Mouse (Mus musculus) kidney, postnatal 0 days (tissue): ENCODE results near the gene Fosb. TPM values are rescaled to one million over a fixed set of nuclear protein-coding genes. Genes with fewer than 3 reads are reported as not detected.

Experiments used
- ATAC-seq: fragments of 200-750 bp; cut with Nextera tagmentation; replicated peaks from 2 replicates; pipeline ENCODE4 v1.8.0; 2017; ENCODE audit warnings: low read depth, moderate number of reproducible peaks, moderate TSS enrichment, moderate library complexity; ENCODE audit not compliant: low FRiP score
- DNase-seq: peaks from one replicate; pipeline ENCODE4 v3.0.0-alpha.2; 2016; ENCODE audit warnings: low spot score
- H3K27ac ChIP-seq: fragments of 300-500 bp; sonication (generic); 2 replicates; pipeline ENCODE4 v1.5.1; 2014; ENCODE audit warnings: mild to moderate bottlenecking
- H3K27me3 ChIP-seq: fragments of 300-500 bp; sonication (generic); 2 replicates; pipeline ENCODE4 v1.6.1; 2014; ENCODE audit warnings: low read length, mixed read lengths; ENCODE audit not compliant: insufficient read depth
- H3K36me3 ChIP-seq: fragments of 300-500 bp; sonication (generic); 2 replicates; pipeline ENCODE4 v1.6.1; 2014; ENCODE audit warnings: low read length, mixed read lengths; ENCODE audit not compliant: insufficient read depth
- H3K4me1 ChIP-seq: fragments of 300-500 bp; sonication (generic); replicated peaks from 2 replicates; pipeline ENCODE4 v1.6.1; 2014; ENCODE audit warnings: antibody characterized with exemption, low read length, mixed read lengths; ENCODE audit not compliant: insufficient read depth
- H3K4me2 ChIP-seq: fragments of 300-500 bp; sonication (generic); 2 replicates; pipeline ENCODE4 v1.6.1; 2014; ENCODE audit warnings: mild to moderate bottlenecking, low read length, moderate library complexity, mixed read lengths
- H3K4me3 ChIP-seq: fragments of 300-500 bp; sonication (generic); replicated peaks from 2 replicates; pipeline ENCODE4 v1.5.1; 2014; ENCODE audit warnings: low read depth, low read length
- H3K9ac ChIP-seq: fragments of 300-500 bp; sonication (generic); 2 replicates; pipeline ENCODE4 v1.6.1; 2014; ENCODE audit warnings: low read depth, low read length
- H3K9me3 ChIP-seq: fragments of 300-500 bp; sonication (generic); replicated peaks from 2 replicates; pipeline ENCODE4 v1.6.1; 2016; ENCODE audit warnings: low read length, inconsistent platforms, mixed read lengths
- CTCF ChIP-seq: IDR thresholded peaks from 2 replicates; pipeline ENCODE4 v1.5.1; 2016; ENCODE audit warnings: antibody characterized with exemption, low read depth, mild to moderate bottlenecking, moderate library complexity
- WGBS: fragments of 180-500 bp; shearing (Covaris S2); extraction: QIAGEN DNeasy Blood & Tissue Kit; methylation state at CpG from one replicate; pipeline ENCODE4 v1.1.7; 2014; 5-methylcytosine and 5-hydroxymethylcytosine counted together
- polyA plus RNA-seq: library from polyadenylated mRNA; unstranded; fragments of >200 nt; fragmentation: Nextera tagmentation; extraction: Ambion mirVana; gene quantifications from 2 replicates; pipeline ENCODE4 v1.2.1, GENCODE M21; 2015

Gene Fosb
- polyA plus RNA-seq, 1 experiment from 2014 or later = 0.11 TPM

DNA sequence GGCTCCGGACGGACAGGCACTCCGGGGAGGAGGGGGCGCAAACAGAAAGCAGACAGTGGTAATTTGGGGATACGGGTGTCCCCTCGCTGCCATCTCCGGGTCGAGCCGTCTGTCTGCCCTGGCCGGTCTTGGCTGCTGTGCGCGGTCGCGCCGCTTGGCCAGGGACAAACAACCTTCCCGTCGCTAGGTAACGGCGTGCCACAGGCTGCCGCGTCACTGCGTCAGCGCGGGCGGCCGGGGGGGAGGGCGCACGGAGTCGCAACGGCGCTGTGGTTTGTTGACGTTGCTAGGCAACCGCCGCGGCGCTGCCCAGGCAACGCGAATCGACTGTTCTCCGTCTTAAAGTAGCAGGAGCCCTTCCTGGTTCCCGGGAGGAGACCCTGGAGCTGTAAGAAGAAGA, 10.1 kb upstream of the Fosb start:
- H3K36me3 ChIP-seq = no peaks in the 10 kb centered on the region
- peaks cover 8% of the 10 kb centered on the region for H3K4me1 ChIP-seq
- 0 out of 2 replicates have a peak, but pooled peaks cover 4% of the 10 kb centered on the region for H3K27me3 ChIP-seq
- DNase-seq = peak; percentile 98
- peak; percentile 95 for ATAC-seq
- TF ChIP-seq CTCF = no peak
- H3K4me3 ChIP-seq = peak overlapping the region; percentile 36
- under 1% methylated on average over 41 of the region's 41 CpGs for WGBS
- H3K27ac ChIP-seq = no peak overlapping the region
- H3K4me2 ChIP-seq = peak overlapping the region; percentile 75
- H3K9ac ChIP-seq = peak overlapping the region; percentile 41; the same call in 1 of the 2 replicates
- no peaks in the 10 kb centered on the region for H3K9me3 ChIP-seq

DNA sequence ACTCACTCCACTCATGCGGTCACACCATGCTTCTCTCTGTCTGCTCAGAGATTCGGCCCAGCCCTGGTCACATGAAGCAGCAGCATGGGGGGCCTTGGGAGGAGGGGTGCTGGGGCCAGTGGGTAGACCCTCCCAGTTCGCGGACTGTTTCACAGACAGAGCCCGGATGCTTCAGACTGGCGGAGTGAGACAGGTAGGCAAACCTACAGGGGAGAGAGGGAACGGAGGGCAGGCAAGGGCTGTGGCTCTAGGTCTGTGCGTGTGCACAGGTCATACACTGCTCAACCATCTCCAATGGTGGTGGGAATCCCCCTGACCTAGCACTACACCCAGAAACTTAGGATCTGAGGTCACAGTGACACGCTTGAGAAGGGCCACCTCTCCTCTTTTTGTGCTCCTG, 9.6 kb upstream of the Fosb start:
- Histone ChIP-seq H3K4me1 (peaks cover 8% of the 10 kb centered on the region), H3K4me3 (peak overlapping the region; percentile 36), H3K36me3 (no peaks in the 10 kb centered on the region), H3K27ac (no peak overlapping the region), H3K27me3 (0 out of 2 replicates have a peak, but pooled peaks cover 4% of the 10 kb centered on the region), H3K9me3 (no peaks in the 10 kb centered on the region), H3K4me2 (peak overlapping the region; percentile 75), H3K9ac (peak overlapping the region; percentile 41; the same call in 1 of the 2 replicates)
- DNase-seq (no peak), ATAC-seq (peak; percentile 60)
- WGBS = 15% methylated on average over 9 of the region's 9 CpGs
- TF ChIP-seq CTCF = no peak

- H3K4me3 ChIP-seq = no peak overlapping the region
- DNase-seq (no peak), ATAC-seq (no peak)
- H3K9ac ChIP-seq = no peak overlapping the region
- TF ChIP-seq CTCF = no peak
- H3K9me3 ChIP-seq = no peaks in the 10 kb centered on the region
- no peak overlapping the region for H3K27ac ChIP-seq
- WGBS = 78% methylated on average over 7 of the region's 7 CpGs
- H3K27me3 ChIP-seq = 0 out of 2 replicates have a peak, but pooled peaks cover 4% of the 10 kb centered on the region
- no peak overlapping the region for H3K4me2 ChIP-seq
- peaks cover 8% of the 10 kb centered on the region for H3K4me1 ChIP-seq
- no peaks in the 10 kb centered on the region for H3K36me3 ChIP-seq
These were observed 8.8 kb upstream of the Fosb start for GRCm38 (mm10) chr7:19318676-19319075.

GRCm38 (mm10) chr7:19318201-19318600, 8.3 kb upstream of the Fosb start:
- H3K9me3 ChIP-seq = no peaks in the 10 kb centered on the region
- H3K27ac ChIP-seq = no peak overlapping the region
- no peak overlapping the region for H3K9ac ChIP-seq
- DNase-seq (no peak), ATAC-seq (no peak)
- 0 out of 2 replicates have a peak, but pooled peaks cover 4% of the 10 kb centered on the region for H3K27me3 ChIP-seq
- peaks cover 8% of the 10 kb centered on the region for H3K4me1 ChIP-seq
- no peak for TF ChIP-seq CTCF
- H3K4me3 ChIP-seq = no peak overlapping the region
- H3K36me3 ChIP-seq = no peaks in the 10 kb centered on the region
- no peak overlapping the region for H3K4me2 ChIP-seq
- WGBS = 63% methylated on average over 2 of the region's 2 CpGs

DNA sequence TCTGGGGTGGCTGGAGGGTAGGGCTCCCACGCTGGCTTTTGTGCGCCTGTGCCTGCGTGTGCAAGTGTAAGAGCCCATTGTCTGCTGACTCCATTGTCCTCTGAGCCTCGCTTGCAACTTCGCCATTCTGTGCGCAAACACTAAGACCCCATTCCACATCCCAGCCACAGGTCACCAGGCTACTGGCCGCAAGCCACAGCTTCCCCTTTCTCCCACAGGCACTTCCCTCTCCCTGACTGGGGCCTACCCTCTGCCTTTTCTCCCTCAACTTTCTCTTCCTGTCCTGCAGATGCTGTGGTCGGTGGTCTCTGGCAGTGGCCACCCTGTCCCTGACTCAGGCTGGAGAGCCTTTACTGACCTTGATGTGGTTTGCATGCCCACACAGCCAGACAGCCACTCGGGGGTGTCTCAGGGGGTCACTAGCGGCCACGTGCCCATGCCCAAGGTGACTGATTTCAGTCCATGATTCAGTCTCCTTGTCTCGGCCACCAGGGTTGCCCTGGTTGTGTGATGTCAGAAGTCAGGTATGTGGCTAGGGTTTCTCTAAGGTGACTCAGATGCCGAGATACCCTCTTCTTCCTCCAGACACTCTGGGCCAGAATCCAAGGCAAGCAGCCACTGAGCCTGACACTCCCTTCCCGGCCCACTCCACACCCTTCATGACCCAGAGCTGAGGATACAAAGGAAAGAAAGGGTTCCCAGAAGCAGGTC, 6.8 kb upstream of the Fosb start:
- H3K27me3 ChIP-seq = 0 out of 2 replicates have a peak, but pooled peaks cover 4% of the 10 kb centered on the region
- H3K4me2 ChIP-seq = no peak overlapping the region
- no peak for TF ChIP-seq CTCF
- DNase-seq (no peak), ATAC-seq (no peak)
- no peak overlapping the region for H3K27ac ChIP-seq
- no peaks in the 10 kb centered on the region for H3K9me3 ChIP-seq
- 55% methylated on average over 14 of the region's 14 CpGs for WGBS
- no peaks in the 10 kb centered on the region for H3K36me3 ChIP-seq
- no peak overlapping the region for H3K9ac ChIP-seq
- H3K4me3 ChIP-seq = no peak overlapping the region
- peaks cover 8% of the 10 kb centered on the region for H3K4me1 ChIP-seq

DNA sequence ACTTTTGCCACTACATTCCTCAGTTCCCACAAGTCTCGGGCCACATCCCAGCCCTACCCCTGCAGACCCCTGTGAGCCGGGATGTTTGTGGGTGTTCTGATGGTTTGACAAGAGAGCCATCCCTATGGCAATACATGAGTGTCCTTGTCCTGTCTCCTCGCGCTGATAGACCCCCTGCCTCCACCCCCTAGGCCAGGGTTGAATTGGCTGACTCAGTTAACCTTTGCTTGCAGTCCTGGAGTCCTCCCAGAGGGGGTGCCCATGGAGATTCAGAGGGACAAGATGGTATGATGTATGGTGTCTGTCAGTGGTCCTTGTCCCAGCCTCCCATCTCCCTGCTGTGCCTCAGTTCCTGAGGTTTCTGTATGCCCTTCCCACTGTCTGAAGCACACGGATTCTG, 4.2 kb upstream of the Fosb start:
- DNase-seq (no peak), ATAC-seq (no peak)
- Histone ChIP-seq H3K4me1 (peaks cover 9% of the 10 kb centered on the region; the same call in 1 of the 2 replicates), H3K4me2 (no peak overlapping the region), H3K9ac (no peak overlapping the region), H3K27me3 (0 out of 2 replicates have a peak, but pooled peaks cover 4% of the 10 kb centered on the region), H3K27ac (no peak overlapping the region), H3K9me3 (no peaks in the 10 kb centered on the region), H3K36me3 (no peaks in the 10 kb centered on the region), H3K4me3 (no peak overlapping the region)
- no peak for TF ChIP-seq CTCF
- 43% methylated on average over 5 of the region's 5 CpGs for WGBS
